Mouse (Mus musculus): ENCODE data around the gene Nhp2. TPM values are rescaled to one million over a fixed set of nuclear protein-coding genes. Genes with fewer than 3 reads are reported as not detected.
"Not testable (repeated sequence)": the region's sequence is repeated elsewhere in the genome, so short reads cannot be mapped to it uniquely, and the experiment has no call there.

Gene Nhp2
- total RNA-seq, 4 experiments from 2014 or later = 23.0 to 28.1 (median 25.8) TPM

GRCm38 (mm10) chr11:51606447-51607095 is 13.0 kb upstream of the Nhp2 start, which contains the start of gene Hnrnpab:
Hnrnpab (minus strand) TSS chr11:51606847.
- DNase-seq (ENCODE audit: low spot score in 2 of 2) = peak; percentile 95 to 97

- no peak for DNase-seq (ENCODE audit: low spot score in 2 of 2)
These were observed 12.3 kb upstream of the Nhp2 start for GRCm38 (mm10) chr11:51607096-51607738.

- DNase-seq (ENCODE audit: low spot score in 2 of 2) = no peak
These were observed 10.1 kb upstream of the Nhp2 start for GRCm38 (mm10) chr11:51609266-51609909.

GRCm38 (mm10) chr11:51609940-51610339 is 9.6 kb upstream of the Nhp2 start:
- DNase-seq (ENCODE audit: low spot score in 2 of 2) = not testable (repeated sequence)

- no peak for DNase-seq (ENCODE audit: low spot score in 2 of 2)
These were observed 5.3 kb upstream of the Nhp2 start for GRCm38 (mm10) chr11:51614256-51614655.

GRCm38 (mm10) chr11:51615129-51615528 is 4.4 kb upstream of the Nhp2 start:
- DNase-seq (ENCODE audit: low spot score in 2 of 2) = no peak

- DNase-seq (ENCODE audit: low spot score in 2 of 2) = peak; percentile 33 to 52
These were observed 3.9 kb upstream of the Nhp2 start for GRCm38 (mm10) chr11:51615601-51616000.

- DNase-seq (ENCODE audit: low spot score in 2 of 2) = not testable (repeated sequence)
These were observed 3.4 kb upstream of the Nhp2 start for GRCm38 (mm10) chr11:51616113-51616512.

GRCm38 (mm10) chr11:51617693-51618092 is 1.8 kb upstream of the Nhp2 start:
- DNase-seq (ENCODE audit: low spot score in 2 of 2) = peak; percentile 34 to 55

- no peak for DNase-seq (ENCODE audit: low spot score in 2 of 2)
These were observed 584 bp upstream of the Nhp2 start for GRCm38 (mm10) chr11:51618894-51619408.

- DNase-seq (ENCODE audit: low spot score in 2 of 2) = no peak
These were observed 549 bp downstream of the Nhp2 start for GRCm38 (mm10) chr11:51620084-51620483.

- DNase-seq (ENCODE audit: low spot score in 2 of 2) = no peak
These were observed 2.2 kb downstream of the Nhp2 start for GRCm38 (mm10) chr11:51621776-51622175.

GRCm38 (mm10) chr11:51622971-51623491 is 3.5 kb downstream of the Nhp2 start:
- DNase-seq (ENCODE audit: low spot score in 2 of 2) = no peak

GRCm38 (mm10) chr11:51625187-51625820 is 5.8 kb downstream of the Nhp2 start:
- DNase-seq (ENCODE audit: low spot score in 2 of 2) = no peak

- DNase-seq (ENCODE audit: low spot score in 2 of 2) = no peak
These were observed 7.9 kb downstream of the Nhp2 start for GRCm38 (mm10) chr11:51627425-51627824.

GRCm38 (mm10) chr11:51627907-51628306 is 8.4 kb downstream of the Nhp2 start:
- DNase-seq (ENCODE audit: low spot score in 2 of 2) = no peak

- no peak for DNase-seq (ENCODE audit: low spot score in 2 of 2)
These were observed 10.2 kb downstream of the Nhp2 start for GRCm38 (mm10) chr11:51629651-51630314.

- no peak for DNase-seq (ENCODE audit: low spot score in 2 of 2)
These were observed 12.7 kb downstream of the Nhp2 start for GRCm38 (mm10) chr11:51632130-51632753.

GRCm38 (mm10) chr11:51633200-51633599 is 13.7 kb downstream of the Nhp2 start:
- not testable (repeated sequence) for DNase-seq (ENCODE audit: low spot score in 2 of 2)

- no peak for DNase-seq (ENCODE audit: low spot score in 2 of 2)
These were observed 14.2 kb downstream of the Nhp2 start for GRCm38 (mm10) chr11:51633721-51634120.
